Mouse (Mus musculus) forebrain, embryonic 14.5 days (tissue): ENCODE data around the gene Prickle1. TPM values are rescaled to one million over a fixed set of nuclear protein-coding genes. Genes with fewer than 3 reads are reported as not detected.

ENCODE experiments used
- ATAC-seq: fragments of 200-750 bp; cut with Nextera tagmentation; 2 replicates; pipeline ENCODE4 v1.8.0; 2017; ENCODE audit warnings: mild to moderate bottlenecking, moderate library complexity
- DNase-seq: peaks from one replicate; pipeline ENCODE4 v3.0.0-alpha.2; 2015; ENCODE audit warnings: low spot score
- H3K27ac ChIP-seq: fragments of 300-500 bp; sonication (generic); 2 replicates; pipeline ENCODE4 v1.5.1; 2014; ENCODE audit warnings: low read depth, mild to moderate bottlenecking, control low read depth, low read length, moderate library complexity
- H3K27me3 ChIP-seq: fragments of 300-500 bp; sonication (generic); replicated peaks from 2 replicates; pipeline ENCODE4 v1.6.1; 2014; ENCODE audit warnings: low read length, control low read depth, mixed read lengths; ENCODE audit not compliant: control insufficient read depth, insufficient read depth
- H3K36me3 ChIP-seq: fragments of 300-500 bp; sonication (generic); 2 replicates; pipeline ENCODE4 v1.6.1; 2014; ENCODE audit warnings: low read length, control low read depth; ENCODE audit not compliant: control insufficient read depth, insufficient read depth
- H3K4me1 ChIP-seq: fragments of 300-500 bp; sonication (generic); 2 replicates; pipeline ENCODE4 v1.6.1; 2014; ENCODE audit warnings: antibody characterized with exemption, low read length, control low read depth; ENCODE audit not compliant: control insufficient read depth, insufficient read depth
- H3K4me2 ChIP-seq: fragments of 300-500 bp; sonication (generic); 2 replicates; pipeline ENCODE4 v1.6.1; 2014; ENCODE audit warnings: mild to moderate bottlenecking, control low read depth, low read length
- H3K4me3 ChIP-seq: fragments of 300-500 bp; sonication (generic); 2 replicates; pipeline ENCODE4 v1.5.1; 2014; ENCODE audit warnings: low read depth, low read length, control low read depth
- H3K9ac ChIP-seq: fragments of 300-500 bp; sonication (generic); 2 replicates; pipeline ENCODE4 v1.6.1; 2014; ENCODE audit warnings: mild to moderate bottlenecking, low read length, control low read depth, moderate library complexity
- H3K9me3 ChIP-seq: fragments of 300-500 bp; sonication (generic); replicated peaks from 2 replicates; pipeline ENCODE4 v1.6.1; 2016; ENCODE audit warnings: low read length, control low read depth, mixed read lengths; ENCODE audit not compliant: control insufficient read depth
- WGBS: fragments of 180-500 bp; shearing (Covaris S2); extraction: QIAGEN DNeasy Blood & Tissue Kit; methylation state at CpG from one replicate; pipeline ENCODE4 v1.1.7; 2014; 5-methylcytosine and 5-hydroxymethylcytosine counted together
- polyA plus RNA-seq: library from polyadenylated mRNA; unstranded; fragments of >200 nt; fragmentation: Nextera tagmentation; extraction: Ambion mirVana; gene quantifications from 2 replicates; pipeline ENCODE4 v1.2.1, GENCODE M21; 2014

Prickle1 gene
- polyA plus RNA-seq, 1 experiment from 2014 or later, result 11.0 TPM

- Histone ChIP-seq H3K9ac (no peak overlapping the region), H3K27ac (no peak overlapping the region), H3K36me3 (no peaks in the 10 kb centered on the region), H3K4me1 (peaks cover 11% of the 10 kb centered on the region; the same call in 1 of the 2 replicates), H3K4me2 (no peak overlapping the region; the same call in 1 of the 2 replicates), H3K27me3 (no peaks in the 10 kb centered on the region), H3K9me3 (no peaks in the 10 kb centered on the region), H3K4me3 (no peak overlapping the region)
- no peak for DNase-seq
- ATAC-seq, result no peak
- 69% methylated on average over 11 of the region's 11 CpGs for WGBS
Observed at GRCm38 (mm10) chr15:93596991-93597390, 1.3 kb upstream of the Prickle1 start.

- H3K36me3 ChIP-seq, result no peaks in the 10 kb centered on the region
- H3K27ac ChIP-seq, result no peak overlapping the region
- ATAC-seq, result peak; percentile 42
Observed at GRCm38 (mm10) chr15:93596285-93596684, 594 bp upstream of the Prickle1 start.

GRCm38 (mm10) chr15:93594888-93595698, 598 bp downstream of the Prickle1 start:
- Histone ChIP-seq H3K4me3 (peak overlapping the region; percentile 80), H3K9me3 (no peaks in the 10 kb centered on the region), H3K27me3 (no peaks in the 10 kb centered on the region; the same call in 1 of the 2 replicates), H3K4me1 (peaks cover 18% of the 10 kb centered on the region; the same call in 1 of the 2 replicates), H3K9ac (peak overlapping the region; percentile 82), H3K36me3 (no peaks in the 10 kb centered on the region), H3K4me2 (peak overlapping the region; percentile 98), H3K27ac (peak overlapping the region; percentile 60)
- ATAC-seq (peak; percentile 66), DNase-seq (peak; percentile 61)
- WGBS, result under 1% methylated on average over 61 of the region's 64 CpGs

More at GRCm38 (mm10) chr15:93596285-93596684, 594 bp upstream of the Prickle1 start:
- H3K9ac ChIP-seq, result peak overlapping the region; percentile 82
- peak; percentile 73 for DNase-seq
- H3K4me1 ChIP-seq, result peaks cover 18% of the 10 kb centered on the region; the same call in 1 of the 2 replicates
- WGBS, result under 1% methylated on average over 11 of the region's 11 CpGs
- no peaks in the 10 kb centered on the region for H3K9me3 ChIP-seq
- peak overlapping the region; percentile 98 for H3K4me2 ChIP-seq
- no peaks in the 10 kb centered on the region for H3K27me3 ChIP-seq
- peak overlapping the region; percentile 80 for H3K4me3 ChIP-seq

GRCm38 (mm10) chr15:93594296-93594887, 1.3 kb downstream of the Prickle1 start:
- H3K9ac ChIP-seq, result no peak overlapping the region

GRCm38 (mm10) chr15:93592596-93592995, 3.1 kb downstream of the Prickle1 start:
- DNase-seq (no peak), ATAC-seq (no peak)
- H3K4me3 ChIP-seq, result no peak overlapping the region
- H3K27me3 ChIP-seq, result no peaks in the 10 kb centered on the region; the same call in 1 of the 2 replicates
- H3K4me2 ChIP-seq, result no peak overlapping the region
- no peak overlapping the region for H3K9ac ChIP-seq
- no peaks in the 10 kb centered on the region for H3K36me3 ChIP-seq
- 82% methylated on average over 3 of the region's 3 CpGs for WGBS
- H3K9me3 ChIP-seq, result no peaks in the 10 kb centered on the region
- no peak overlapping the region for H3K27ac ChIP-seq
- peaks cover 18% of the 10 kb centered on the region; the same call in 1 of the 2 replicates for H3K4me1 ChIP-seq

More at GRCm38 (mm10) chr15:93594296-93594887, 1.3 kb downstream of the Prickle1 start:
- peak overlapping the region; percentile 80 for H3K4me3 ChIP-seq
- H3K27me3 ChIP-seq, result no peaks in the 10 kb centered on the region; the same call in 1 of the 2 replicates
- H3K27ac ChIP-seq, result no peak overlapping the region
- ATAC-seq, result no peak
- H3K9me3 ChIP-seq, result no peaks in the 10 kb centered on the region
- peaks cover 18% of the 10 kb centered on the region; the same call in 1 of the 2 replicates for H3K4me1 ChIP-seq
- peak overlapping the region; percentile 98 for H3K4me2 ChIP-seq
- WGBS, result 34% methylated on average over 10 of the region's 10 CpGs
- H3K36me3 ChIP-seq, result no peaks in the 10 kb centered on the region
- no peak for DNase-seq

- no peak for ATAC-seq
- Histone ChIP-seq H3K4me3 (peak overlapping the region; percentile 22), H3K27ac (no peak overlapping the region), H3K36me3 (no peaks in the 10 kb centered on the region), H3K9ac (peak overlapping the region; percentile 37), H3K9me3 (no peaks in the 10 kb centered on the region), H3K4me1 (peaks cover 18% of the 10 kb centered on the region; the same call in 1 of the 2 replicates), H3K4me2 (peak overlapping the region; percentile 52), H3K27me3 (no peaks in the 10 kb centered on the region; the same call in 1 of the 2 replicates)
- 4% methylated on average over 12 of the region's 12 CpGs for WGBS
- DNase-seq, result peak; percentile 49
Observed at GRCm38 (mm10) chr15:93591831-93592321, 3.8 kb downstream of the Prickle1 start.

GRCm38 (mm10) chr15:93591371-93591770, 4.3 kb downstream of the Prickle1 start:
- Histone ChIP-seq H3K36me3 (no peaks in the 10 kb centered on the region), H3K9me3 (no peaks in the 10 kb centered on the region), H3K4me2 (peak overlapping the region; percentile 52), H3K9ac (peak overlapping the region; percentile 37), H3K4me3 (peak overlapping the region; percentile 22), H3K4me1 (peaks cover 15% of the 10 kb centered on the region; the same call in 1 of the 2 replicates), H3K27me3 (no peaks in the 10 kb centered on the region; the same call in 1 of the 2 replicates), H3K27ac (no peak overlapping the region)
- 31% methylated on average over 7 of the region's 7 CpGs for WGBS
- ATAC-seq (no peak), DNase-seq (peak; percentile 42)

GRCm38 (mm10) chr15:93588401-93588800, 7.3 kb downstream of the Prickle1 start:
- no peak overlapping the region for H3K27ac ChIP-seq
- no peaks in the 10 kb centered on the region for H3K9me3 ChIP-seq
- ATAC-seq (no peak), DNase-seq (no peak)
- H3K4me3 ChIP-seq, result no peak overlapping the region
- H3K9ac ChIP-seq, result no peak overlapping the region
- WGBS, result 79% methylated on average over 6 of the region's 6 CpGs
- no peaks in the 10 kb centered on the region; the same call in 1 of the 2 replicates for H3K27me3 ChIP-seq
- H3K4me1 ChIP-seq, result peaks cover 8% of the 10 kb centered on the region; the same call in 1 of the 2 replicates
- H3K4me2 ChIP-seq, result no peak overlapping the region
- no peaks in the 10 kb centered on the region for H3K36me3 ChIP-seq
